Mouse (Mus musculus): ENCODE results near the gene Atg16l2. TPM values are rescaled to one million over a fixed set of nuclear protein-coding genes. Genes with fewer than 3 reads are reported as not detected.

The Atg16l2 gene
- total RNA-seq, 4 experiments from 2014 or later, result 20.8 to 49.8 (median 33.4) TPM

DNA sequence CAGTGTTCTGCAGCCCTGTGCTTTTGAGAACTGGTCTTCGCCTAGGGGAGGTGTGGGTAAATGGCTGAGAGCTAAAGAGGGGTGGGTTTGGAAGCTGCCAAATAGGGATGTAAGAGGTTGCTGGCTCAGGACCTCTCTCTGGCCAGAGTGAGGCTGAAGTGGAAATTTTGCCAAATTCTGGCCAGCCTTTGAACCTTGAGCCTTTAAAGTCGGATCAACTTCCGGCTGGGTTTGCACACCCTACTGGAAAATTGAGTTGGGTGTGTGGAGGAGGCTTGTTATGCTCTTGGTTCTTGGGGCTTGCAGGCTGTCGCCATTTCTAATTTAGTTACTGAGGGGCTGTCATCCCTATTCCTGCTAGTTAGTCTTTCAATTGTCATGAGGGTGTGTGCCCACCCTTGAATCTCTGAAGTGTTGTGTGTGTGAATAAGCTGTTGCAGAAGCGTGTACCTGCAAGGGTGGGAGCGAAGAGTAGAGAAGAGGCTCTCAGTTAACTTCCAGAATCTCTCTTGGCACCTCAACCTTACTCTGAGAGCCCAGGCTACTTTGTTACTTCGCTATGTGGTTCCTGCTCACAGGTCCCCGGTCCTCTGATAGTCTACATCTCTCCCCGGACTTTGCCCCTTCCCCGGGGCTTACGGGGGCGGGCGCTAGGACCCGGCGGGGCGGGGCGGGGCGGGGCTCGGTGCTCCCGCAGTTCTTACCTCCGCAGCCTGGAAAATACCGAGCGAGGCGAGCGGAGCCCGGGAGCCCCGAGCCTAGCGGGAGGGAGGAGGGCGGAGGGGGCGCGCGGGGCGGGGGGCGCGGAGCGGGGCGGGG is 18.6 kb upstream of the Atg16l2 start:
- no peak for DNase-seq

DNA sequence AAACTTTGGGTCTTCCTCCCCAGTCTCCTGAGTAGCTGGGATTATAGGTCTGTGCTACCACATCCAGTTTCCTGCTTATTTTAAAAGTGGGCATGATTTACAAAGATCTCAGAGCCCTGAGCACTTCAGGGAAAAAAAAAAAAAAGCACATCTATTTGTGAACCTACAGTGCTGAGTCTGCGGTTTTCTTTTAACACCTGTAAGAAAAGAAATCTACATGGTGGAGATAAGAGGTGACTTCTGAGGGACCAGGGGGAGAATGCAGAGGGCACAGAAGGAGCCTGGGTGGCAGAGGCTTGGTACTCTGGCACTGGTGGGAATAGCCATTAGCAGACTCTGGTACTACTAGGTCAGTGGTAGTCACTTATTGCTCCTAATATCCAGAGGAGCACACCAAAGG is 17.7 kb upstream of the Atg16l2 start:
- DNase-seq, result no peak

DNA sequence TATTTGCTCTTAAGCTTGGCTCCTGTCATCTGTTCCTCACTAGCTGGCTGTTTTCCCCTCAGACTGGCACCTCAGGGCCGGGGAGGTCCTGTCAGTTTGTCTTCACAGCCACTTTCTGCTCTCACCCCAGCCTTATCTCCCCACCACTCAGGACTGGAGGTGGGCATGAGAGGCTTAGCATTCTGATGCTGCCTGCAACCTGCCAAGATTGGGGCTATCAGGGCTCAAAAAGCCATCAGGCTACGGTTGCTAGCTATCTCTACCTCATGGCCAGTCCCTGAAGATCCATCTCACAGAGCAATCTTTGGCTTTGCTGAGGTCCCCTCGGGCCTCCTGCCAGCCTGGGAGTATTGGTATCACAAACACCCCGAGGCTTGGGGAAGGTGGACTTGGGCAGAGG is 16.8 kb upstream of the Atg16l2 start:
- DNase-seq, result no peak

DNA sequence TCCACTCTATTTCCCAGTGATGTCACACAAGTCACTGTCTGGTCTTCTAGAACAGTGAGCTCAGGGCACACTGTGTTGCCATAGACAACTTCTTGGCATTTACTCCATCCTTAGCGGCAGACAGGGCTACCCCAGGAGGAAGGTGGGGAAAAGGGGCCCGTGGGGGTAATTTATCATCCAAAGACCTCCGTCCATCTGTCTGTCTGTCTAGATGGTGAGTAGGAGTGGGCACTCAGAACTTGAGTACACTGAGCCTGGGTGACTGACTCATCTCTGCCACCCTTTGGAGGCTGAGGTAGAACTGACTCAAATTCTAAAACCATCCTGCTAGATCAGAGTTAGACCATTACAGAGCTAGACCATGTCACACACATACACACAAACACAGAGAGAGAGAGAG is 15.0 kb upstream of the Atg16l2 start, which contains the start of gene Stard10:
Stard10 (plus strand) TSS at position 73 of the 400 bp plus-strand sequence.
- DNase-seq, result no peak

DNA sequence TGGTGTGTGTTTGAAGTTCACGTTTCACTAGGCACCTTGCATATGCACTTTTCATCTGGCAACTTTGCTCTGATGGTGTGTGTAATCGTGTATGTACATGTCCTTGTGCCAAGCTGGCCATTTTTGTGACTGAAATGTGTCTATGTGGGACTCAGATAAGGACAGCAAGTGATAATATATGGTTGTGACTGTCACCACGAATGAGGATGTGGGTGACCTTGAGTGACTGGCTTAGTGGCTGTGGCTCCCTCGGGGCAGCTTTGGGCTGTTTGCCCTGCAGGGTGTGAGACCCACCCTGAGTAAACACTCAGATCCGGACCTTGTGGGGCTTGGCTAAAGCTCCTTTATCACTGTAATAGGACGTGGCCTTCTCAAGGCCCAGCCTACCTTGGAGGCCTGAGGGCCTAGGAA is 14.5 kb upstream of the Atg16l2 start:
- DNase-seq, result no peak

DNA sequence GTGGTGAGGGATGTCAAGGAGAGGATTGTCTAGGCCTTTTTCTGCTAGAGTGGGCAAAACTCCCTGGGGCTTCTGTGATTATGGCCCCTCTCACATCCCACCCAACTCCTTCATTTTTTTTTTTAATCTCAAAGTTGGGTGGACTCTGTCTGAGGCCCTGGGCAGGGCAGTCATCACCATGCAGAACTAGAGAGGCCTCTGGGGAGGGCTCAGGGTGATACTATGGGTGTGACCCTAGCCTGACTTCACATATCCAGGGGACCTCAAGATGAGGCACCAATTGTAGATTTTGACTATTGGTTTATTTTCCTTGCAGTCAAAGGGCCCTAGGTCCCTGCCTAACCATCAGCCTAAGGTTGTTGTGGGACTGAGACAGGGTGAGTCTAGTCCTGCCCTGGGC is 13.6 kb upstream of the Atg16l2 start:
- no peak for DNase-seq

DNA sequence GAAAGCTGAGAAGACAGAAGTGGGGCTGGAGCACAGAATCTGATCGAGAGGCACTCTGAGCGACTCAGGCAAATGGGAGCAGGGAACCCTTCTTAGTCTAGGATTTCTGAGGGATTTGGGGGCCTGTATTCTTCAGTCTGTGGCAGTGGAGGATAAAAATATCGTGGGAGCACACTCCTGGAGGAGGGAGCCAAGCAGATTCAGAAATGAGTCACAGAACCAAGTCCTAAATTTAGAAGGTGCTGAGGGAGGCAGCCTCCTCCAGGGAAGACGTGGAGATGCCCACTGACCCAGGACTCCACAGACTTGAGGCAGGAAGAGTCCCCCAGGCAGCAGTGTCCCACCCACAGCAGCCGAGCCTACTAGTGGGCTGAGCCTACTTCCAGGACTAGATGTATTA is 12.3 kb upstream of the Atg16l2 start:
- DNase-seq, result no peak

DNA sequence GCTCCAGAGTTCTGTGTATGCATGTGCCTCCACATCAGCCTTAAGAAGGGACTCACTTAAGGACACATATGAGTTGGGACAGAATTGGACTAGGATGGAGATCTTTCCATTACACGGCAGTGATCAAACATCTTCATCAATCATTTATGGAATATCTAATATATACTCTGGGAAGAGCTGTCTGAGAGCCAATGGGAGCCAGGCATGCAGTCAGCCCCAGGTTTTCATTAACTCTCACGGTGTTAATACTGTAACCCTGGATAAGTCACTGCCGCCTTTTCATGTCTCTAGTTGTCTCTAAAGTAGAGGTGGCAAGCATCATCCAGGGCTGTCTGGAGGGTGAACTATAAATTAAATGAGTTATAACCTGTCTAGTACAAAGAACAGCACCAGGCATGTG is 11.0 kb upstream of the Atg16l2 start:
- no peak for DNase-seq

DNA sequence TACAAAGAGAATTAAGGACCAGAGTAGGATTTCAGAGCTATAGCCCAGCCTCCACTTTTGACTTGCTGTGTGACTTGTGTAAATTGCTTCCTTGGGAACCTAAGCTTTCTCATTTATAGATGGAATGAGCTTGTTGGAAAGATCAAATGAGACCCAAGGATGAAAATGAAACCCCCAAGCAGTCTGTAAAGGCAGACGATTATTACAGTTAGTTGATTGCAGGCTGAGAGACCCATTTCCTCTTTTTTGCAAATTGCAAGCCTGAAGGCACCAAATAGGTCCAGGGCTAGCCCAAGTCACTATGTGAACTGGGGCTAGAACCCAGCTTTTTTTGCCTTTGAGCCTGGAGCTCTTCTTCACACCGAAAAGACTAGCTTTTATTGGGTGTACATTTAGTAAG is 9.0 kb upstream of the Atg16l2 start:
- no peak for DNase-seq

DNA sequence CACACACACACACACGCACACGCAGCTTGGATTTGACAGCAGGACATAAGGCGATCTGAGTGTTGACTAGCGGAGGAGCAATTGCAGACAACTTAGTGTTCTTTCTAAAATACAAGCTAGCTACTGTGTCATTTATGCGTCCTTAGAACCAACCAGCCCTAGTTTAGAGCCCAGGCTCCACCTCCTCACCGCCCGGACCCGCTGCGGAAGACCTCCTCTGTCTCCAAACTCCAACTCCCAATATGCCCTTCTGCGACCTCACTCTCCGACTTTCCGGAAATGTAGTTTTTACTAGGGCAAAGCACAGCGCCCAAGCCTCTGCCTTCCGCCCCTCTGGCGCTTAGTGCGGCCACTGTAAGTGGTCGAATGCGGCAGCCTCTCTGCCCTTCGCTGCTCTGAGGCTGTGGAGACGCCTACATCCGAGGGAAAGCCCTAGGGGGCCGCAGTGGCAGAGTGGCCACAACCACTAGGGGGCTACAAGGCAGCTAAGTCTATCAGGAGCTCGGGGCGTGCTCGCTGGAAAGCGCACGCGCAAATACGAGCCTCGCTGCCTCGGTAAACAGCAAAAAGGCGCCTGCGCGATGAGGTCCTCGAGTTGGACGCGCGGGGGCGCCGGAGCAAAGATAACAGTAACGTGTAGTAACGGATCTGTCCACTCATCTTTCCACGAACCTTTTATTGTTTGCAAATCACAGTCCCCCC is 8.4 kb upstream of the Atg16l2 start:
- peak; percentile 97 for DNase-seq

DNA sequence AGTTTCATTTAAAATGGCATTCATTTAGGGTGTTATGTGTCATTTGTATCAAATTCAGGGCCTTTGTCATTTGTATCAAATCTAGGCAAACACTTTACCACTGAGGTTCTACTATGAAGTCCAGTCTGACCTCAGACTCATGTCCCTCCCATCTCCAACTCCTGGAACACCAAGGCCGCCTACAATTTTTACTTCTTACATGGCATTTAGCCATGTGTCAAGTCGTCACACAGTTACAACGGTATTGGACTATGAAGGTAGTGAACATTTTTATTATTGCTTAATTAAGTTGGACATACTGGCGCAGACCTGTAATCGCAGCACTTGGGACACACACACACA is 7.9 kb upstream of the Atg16l2 start:
- DNase-seq, result no peak

DNA sequence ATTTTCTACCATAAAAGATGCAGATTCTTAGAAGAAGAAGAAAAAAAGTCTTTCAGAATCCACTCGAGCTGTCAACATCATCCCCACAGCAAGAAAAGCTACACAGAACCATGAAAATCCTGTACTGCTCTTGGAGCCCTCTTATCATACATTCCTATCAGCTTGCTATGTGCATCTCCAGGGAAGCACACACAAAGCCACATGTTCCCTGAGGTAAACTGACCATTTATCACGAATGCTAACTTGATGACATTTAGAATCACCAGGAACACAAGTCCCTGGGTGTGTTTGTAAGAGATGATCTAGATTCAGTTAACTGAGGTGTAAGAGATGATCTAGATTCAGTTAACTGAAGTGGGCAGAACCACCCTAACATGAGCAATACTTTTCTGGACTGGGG is 4.8 kb upstream of the Atg16l2 start:
- no peak for DNase-seq

DNA sequence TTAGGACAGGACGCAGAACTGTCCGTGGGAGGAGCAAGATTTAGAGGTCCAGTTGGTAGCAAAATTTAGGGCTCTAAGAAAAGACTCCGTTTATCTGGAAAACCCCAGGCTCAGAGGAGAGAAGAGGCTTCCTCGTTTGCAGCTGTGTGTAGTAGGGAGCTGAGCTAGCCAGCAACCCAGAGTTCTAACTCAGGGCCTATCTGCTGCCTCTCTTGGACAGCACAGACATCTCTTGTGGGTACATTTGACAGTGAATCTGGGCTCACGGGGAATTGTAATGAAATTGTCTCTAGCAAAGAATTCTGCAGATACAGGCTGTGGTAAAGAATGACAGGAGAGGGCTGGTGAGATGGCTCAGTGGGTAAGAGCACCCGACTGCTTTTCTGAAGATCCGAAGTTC is 640 bp upstream of the Atg16l2 start:
- DNase-seq, result no peak

DNA sequence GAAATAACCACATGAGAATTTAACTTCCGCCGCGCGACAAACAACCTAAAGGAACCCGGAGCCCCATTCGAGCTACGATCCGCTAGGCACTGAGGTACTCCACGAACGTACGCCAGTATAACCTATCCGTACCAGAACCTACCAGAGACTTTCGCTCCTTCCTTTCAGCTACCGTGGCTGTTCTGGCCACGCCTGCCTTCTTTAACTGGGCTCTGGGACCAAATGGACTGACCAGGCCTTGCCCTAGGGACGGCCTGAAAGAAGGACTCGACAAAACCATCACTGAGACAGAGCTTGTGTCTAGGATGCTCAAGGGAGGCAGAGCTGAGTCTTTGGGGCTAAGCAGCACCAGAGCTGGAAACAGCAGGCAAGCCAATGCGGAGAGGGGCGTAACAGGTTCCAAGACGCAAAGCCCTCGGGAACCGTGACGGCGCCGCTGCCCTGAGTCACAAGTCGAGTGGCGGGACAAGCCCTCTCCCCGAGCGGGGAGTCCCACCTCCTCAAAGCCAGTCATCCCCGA is 630 bp downstream of the Atg16l2 start:
- DNase-seq, result no peak

DNA sequence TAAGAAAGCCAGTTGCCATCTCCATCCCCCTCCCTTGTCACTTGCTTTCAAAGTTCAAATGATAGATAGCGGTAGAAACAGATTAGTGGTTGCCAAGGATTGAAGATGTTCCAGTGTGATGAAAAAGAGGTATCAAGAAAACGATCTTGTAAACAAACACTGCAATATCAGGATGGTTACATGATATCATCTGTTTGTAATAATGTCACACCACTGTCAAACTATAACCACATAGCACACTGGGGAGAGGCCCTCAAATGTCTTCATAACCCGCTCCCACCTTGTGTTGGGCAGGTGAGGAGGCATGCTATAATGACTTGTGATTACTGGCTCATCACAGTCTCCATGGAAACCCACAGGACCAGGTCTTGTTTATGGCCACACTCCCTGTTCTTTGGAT is 3.7 kb downstream of the Atg16l2 start:
- DNase-seq, result no peak

DNA sequence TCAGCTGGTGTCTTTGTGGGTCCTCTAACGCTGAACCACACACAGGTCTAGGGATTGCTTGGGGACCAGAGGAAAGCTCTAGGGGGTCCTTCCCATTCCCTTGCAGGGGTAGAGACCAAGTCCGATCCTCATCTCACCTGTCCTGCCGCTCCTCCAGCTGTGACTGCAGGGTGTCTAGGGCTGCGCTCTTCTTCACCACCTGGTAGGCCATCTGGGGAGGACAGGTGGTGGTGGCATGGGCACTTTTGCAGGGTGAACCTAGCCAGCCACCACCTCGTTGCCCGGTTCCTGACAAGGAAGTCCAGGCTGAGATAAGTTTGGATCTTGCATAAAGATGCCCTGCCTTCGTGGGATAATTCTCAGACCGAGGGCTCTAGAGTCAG is 5.0 kb downstream of the Atg16l2 start:
- DNase-seq, result no peak

DNA sequence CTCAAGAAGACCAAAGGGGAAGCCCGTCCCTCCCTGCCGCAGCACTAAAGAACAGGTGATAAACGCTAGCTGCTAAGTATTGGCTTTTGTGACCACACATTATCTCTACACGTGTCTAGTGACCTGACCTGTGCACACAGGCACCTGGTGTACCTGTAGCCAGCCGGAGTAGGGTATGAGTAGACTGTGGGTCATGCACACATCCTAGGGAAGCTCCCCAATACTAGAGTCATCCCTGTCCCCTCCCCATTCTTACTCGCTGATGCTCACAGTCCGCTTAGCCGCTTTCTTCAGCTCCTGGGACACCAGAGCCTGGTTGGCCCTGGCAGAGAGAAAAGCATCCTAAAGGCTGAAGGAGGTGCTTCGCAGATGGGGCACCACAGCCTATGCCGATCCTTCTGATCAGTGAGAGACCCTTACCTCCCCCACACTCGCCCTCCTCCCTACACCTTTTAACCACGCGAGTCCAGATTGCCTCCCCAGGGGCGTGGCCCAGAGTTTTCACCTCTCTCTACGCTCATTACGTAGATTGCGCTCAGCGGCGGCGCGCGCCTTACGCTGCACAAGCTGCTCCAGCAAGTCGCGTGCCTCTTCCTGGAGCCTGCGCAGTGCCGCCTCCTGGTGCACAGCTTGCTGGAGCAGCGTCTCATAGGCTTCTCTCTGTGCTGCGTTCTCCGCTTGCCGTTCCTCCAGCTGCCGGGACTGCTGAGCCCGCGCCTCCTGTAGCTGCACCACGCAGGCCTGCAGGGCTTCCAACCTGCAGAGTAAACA is 5.6 kb downstream of the Atg16l2 start:
- DNase-seq, result peak; percentile 62

DNA sequence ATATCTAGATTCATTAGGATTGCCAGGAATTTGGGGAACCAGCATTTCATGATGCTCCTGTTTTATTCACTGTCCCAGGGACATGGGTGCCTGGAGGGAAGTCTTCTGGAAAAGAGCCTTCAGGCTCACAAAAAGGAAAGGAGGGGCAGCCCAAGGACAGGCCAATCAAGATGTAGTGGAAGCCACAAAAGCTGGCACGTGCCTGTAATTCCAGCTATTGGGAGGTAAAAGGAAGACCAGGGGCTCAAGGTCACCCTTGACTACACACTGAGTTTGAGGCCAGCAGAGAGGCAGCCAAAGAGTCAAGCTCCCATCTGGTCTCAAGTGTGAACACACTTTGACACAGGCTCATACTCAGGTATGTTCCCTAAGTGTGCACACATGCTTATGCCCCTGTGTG is 6.6 kb downstream of the Atg16l2 start:
- no peak for DNase-seq

DNA sequence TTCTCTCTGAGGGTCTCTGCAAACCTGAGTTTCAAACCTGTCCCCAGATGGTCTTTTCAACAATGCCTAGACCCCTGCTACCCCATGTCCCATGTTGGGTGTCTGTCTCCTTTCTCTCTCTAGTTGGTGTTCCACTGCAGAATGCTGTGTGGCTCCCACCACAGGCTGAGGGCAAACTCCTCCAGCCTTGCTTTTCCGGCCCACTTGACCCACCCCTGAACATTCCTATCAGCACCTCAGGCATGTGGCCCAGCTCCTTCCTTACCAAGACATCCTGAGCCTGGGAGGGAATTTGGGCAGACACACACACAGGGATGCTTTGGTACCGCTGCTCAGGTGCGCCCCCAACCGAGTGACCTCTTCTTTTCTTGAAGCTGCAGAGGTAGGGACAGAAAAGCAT is 8.4 kb downstream of the Atg16l2 start:
- DNase-seq, result no peak

DNA sequence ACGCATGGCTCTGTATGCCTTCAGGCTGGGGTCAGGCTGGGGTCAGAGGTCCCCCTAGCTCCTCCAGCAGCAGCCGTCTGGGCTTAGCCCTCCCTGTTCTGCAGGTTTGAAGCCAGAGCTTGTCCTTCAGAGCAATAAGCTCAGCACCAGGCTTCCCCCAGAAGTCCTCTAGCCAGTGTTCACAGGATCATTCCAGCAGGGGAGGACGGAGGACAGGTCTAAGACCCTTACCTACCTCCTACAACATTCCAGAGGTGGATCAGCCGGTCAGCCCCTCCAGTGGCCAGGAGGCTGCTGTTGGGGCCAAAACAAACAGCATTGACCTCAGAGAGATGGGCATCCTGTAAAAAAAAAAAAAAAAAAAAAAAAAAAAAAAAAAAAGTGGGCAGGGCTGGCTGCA is 8.9 kb downstream of the Atg16l2 start:
- DNase-seq, result no peak

DNA sequence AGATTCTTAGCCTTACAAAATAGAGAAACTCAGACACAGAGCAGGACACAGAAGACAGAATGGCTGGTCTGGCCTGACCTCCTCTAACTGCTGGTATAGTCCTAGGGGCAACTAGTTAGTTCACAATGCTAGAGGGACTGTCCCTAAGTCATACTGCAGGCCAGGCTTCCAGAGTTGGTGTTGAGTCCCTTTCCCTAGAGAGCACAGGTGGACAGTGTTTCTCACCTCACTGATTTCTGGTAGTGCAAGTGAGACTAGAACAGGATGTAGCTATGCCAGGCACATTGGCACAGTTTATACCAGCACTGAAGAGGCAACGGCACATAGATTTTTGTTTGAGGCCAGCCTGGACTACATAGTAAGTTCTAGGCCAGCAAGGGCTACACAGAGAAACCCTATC is 9.4 kb downstream of the Atg16l2 start:
- DNase-seq, result no peak

DNA sequence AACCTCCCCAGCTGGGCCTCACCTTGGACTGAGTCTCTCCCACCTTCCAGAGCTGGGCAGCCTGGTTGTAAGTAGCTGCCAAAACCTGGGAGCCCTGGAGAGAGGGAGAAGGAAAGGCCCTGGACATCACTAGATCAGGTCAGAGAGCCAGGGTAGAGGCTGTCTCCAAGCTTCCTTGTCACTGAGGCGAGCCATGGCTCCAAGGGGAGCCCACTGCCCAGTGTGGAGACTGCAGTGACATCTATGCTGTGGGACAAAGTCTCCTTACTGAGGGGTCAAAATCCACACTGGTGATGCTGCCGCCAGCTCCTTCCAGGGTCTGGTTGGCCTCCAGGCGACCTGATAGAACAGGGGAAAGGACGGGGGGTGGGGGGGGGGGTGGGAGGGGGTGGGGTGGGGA is 10.0 kb downstream of the Atg16l2 start:
- no peak for DNase-seq

DNA sequence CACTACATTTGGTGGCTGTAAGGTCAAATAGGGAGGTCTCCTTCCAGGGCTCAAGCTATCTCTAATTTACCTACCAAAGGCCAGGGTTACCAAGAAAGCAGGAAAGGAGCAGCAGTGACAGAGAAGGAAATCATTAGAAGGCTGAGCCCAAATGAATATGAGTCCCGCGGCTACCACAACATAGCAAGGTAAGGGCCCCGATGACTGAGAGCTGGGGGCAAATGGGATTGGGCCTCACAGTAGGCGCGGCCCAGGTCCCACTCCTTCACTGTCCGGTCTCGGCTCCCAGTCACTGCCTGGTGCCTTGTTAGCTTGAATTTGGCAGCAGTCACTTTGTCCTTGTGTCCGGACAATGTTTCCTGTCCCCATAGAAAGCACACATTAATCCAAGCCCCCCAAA is 10.4 kb downstream of the Atg16l2 start:
- DNase-seq, result no peak

Measured in adrenal gland, adult 8-10 months (tissue).